Mouse (Mus musculus) bone marrow macrophage, adult 2 months (primary cell): Measurements from ENCODE around the gene Olfr993. TPM values are rescaled to one million over a fixed set of nuclear protein-coding genes. Genes with fewer than 3 reads are reported as not detected.

Experiments used
- H3K27ac ChIP-seq: 2 replicates; pipeline ENCODE4 v1.5.1; 2012; ENCODE audit warnings: low read depth, low read length; ENCODE audit not compliant: insufficient read depth
- H3K4me1 ChIP-seq: 2 replicates; pipeline ENCODE4 v1.6.1; 2012; ENCODE audit warnings: low read length; ENCODE audit not compliant: control insufficient read depth, insufficient read depth
- H3K4me3 ChIP-seq: 2 replicates; pipeline ENCODE4 v1.5.1; 2012; ENCODE audit warnings: mild to moderate bottlenecking, low read length, moderate library complexity; ENCODE audit not compliant: insufficient read depth
- CTCF ChIP-seq: IDR thresholded peaks from 2 replicates; pipeline ENCODE4 v1.5.1; 2012; ENCODE audit warnings: low read depth, mild to moderate bottlenecking, low read length, moderate library complexity
- POLR2A ChIP-seq: IDR thresholded peaks from 2 replicates; pipeline ENCODE4 v1.6.1; 2012; ENCODE audit warnings: mild to moderate bottlenecking, low read depth, low read length, borderline replicate concordance
- polyA plus RNA-seq: library from polyadenylated mRNA; stranded (reverse); fragments of >200 nt; gene quantifications from 2 replicates; pipeline ENCODE4 v1.2.4, GENCODE M21; 2012; ENCODE audit not compliant: missing spikeins, insufficient read depth, insufficient read length

Olfr993 gene
- polyA plus RNA-seq = not detected in 2 replicates

- no peak within 1 kb of the TSS for H3K4me3 ChIP-seq
- H3K27ac ChIP-seq = no peak within 1 kb of the TSS
- TF ChIP-seq CTCF (no peak), POLR2A (no peak)
- no peaks in the 10 kb centered on the region for H3K4me1 ChIP-seq
These were observed at the start of gene Olfr993 for GRCm38 (mm10) chr2:85414777-85415176. Olfr993 (minus strand) TSS chr2:85414877.

DNA sequence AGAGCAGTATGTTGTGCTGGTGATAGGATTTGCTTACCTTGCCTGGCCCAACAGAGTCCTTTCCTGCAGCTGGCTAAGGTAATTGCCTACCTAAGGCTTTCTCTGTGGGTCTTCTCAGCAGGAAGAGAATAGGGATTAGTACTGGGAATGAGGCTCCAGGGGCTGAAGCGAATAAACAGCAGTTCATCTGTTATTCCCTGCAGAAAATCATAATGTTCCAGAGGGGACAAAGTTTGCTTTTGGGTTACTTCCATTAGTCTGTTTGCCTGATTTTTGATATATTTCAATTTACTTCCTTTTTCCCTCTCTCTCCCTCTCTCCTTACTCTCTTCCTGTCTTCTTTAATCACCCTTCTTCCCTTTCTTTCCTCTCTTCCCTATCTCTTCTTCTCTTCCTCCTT lies 28.9 kb upstream of the Olfr993 start, which contains the start of gene Olfr995:
Gene Olfr995 (minus strand): TSS at position 101 of the 400 bp plus-strand sequence.
- no peaks in the 10 kb centered on the region for H3K4me1 ChIP-seq
- TF ChIP-seq CTCF = no peak
- TF ChIP-seq POLR2A = no peak
- no peak within 1 kb of the TSS for H3K27ac ChIP-seq
- H3K4me3 ChIP-seq = no peak within 1 kb of the TSS

DNA sequence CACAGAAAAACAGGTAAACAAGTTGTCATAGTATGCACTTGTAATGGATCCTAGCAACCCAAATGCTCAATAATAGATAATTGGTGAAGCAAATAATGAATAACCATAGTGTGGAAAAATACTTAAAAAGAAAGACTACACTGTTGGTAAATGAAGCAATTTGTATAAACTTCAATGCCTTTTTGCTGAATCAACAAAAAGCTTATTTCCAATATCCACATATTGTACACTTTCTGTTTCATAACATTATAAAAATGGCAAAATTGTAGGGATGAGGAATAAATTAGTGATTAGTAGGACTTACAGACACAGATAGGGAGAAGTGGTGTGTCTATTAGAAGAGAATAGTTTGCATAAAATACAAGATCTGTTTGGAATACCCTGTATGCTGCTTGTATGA lies 27.9 kb upstream of the Olfr993 start:
- TF ChIP-seq POLR2A (no peak), CTCF (no peak)
- Histone ChIP-seq H3K27ac (no peak overlapping the region), H3K4me3 (no peak overlapping the region), H3K4me1 (no peaks in the 10 kb centered on the region)

DNA sequence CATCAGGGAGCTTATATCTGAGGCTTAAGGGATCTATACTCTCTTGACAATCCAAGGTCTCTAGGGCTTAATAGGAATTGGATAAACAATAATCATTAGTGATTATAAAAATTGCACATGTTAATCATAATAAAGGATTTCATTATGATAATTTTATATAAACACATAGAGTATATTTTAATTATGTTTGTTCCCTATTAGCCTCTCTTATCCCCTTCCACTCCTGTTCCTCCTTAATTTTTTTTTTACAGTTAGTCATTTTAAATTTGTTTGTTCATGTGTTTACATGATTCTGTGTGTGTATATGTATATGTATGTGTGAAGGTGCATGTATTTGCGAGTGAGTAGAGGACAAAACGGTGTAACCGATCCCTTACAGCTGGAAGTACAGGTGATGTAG lies 21.7 kb upstream of the Olfr993 start, which contains the start of gene Olfr994:
Gene Olfr994 (minus strand): TSS at position 101 of the 400 bp plus-strand sequence.
- TF ChIP-seq CTCF (no peak), POLR2A (no peak)
- no peaks in the 10 kb centered on the region for H3K4me1 ChIP-seq

DNA sequence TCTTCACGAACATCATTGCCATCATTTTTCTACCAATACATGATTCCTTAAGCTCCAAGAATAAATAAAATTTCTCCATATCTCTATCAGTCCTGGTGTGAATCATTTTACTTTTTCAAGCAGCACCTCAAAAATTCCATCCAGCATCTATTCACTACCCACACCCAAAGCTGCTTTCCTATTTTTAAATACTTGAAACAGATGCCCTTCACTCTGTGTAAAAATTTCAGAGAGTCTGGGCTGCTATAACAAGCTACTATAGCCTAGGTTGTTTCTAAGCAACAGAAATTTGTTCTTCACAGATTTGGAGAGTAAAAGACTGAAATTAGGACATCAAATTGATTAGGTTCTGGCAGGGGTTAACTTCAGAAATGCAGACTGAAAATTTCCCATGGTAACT lies 11.2 kb upstream of the Olfr993 start:
- H3K4me1 ChIP-seq = no peaks in the 10 kb centered on the region
- TF ChIP-seq POLR2A (no peak), CTCF (no peak)
- no peak overlapping the region for H3K4me3 ChIP-seq
- no peak overlapping the region for H3K27ac ChIP-seq

More for the DNA sequence above, 21.7 kb upstream of the Olfr993 start, which contains the start of gene Olfr994:
- no peak within 1 kb of the TSS for H3K27ac ChIP-seq
- H3K4me3 ChIP-seq = no peak within 1 kb of the TSS

- Histone ChIP-seq H3K4me3 (no peak within 1 kb of the TSS), H3K4me1 (no peaks in the 10 kb centered on the region), H3K27ac (no peak within 1 kb of the TSS)
- TF ChIP-seq POLR2A = no peak
- no peak for TF ChIP-seq CTCF
These were observed 5.3 kb downstream of the Olfr993 start, which contains the start of gene Olfr992 for GRCm38 (mm10) chr2:85409369-85409768. Olfr992 (minus strand) TSS chr2:85409469.

Other genes starting within 250 kb of the Olfr993 start
- gene Lrrc55, start 217.7 kb downstream of the Olfr993 start, polyA plus RNA-seq = not detected in 2 replicates
- not detected in 2 replicates for gene Olfr987, start 75.6 kb downstream of the Olfr993 start, polyA plus RNA-seq
- gene Olfr988, start 51.6 kb downstream of the Olfr993 start, polyA plus RNA-seq = not detected in 2 replicates
- gene Olfr992, start 5.4 kb downstream of the Olfr993 start, polyA plus RNA-seq = not detected in 2 replicates
- gene Olfr994, start 21.6 kb upstream of the Olfr993 start, polyA plus RNA-seq = not detected in 2 replicates
- not detected in 2 replicates for gene Olfr995, start 28.8 kb upstream of the Olfr993 start, polyA plus RNA-seq
- gene 4833423E24Rik, start 104.1 kb upstream of the Olfr993 start, polyA plus RNA-seq = not detected in 2 replicates
- gene Olfr996, start 164.3 kb upstream of the Olfr993 start, polyA plus RNA-seq = not detected in 2 replicates
- not detected in 2 replicates for gene Olfr998, start 174.1 kb upstream of the Olfr993 start, polyA plus RNA-seq
- gene Olfr1000, start 197.0 kb upstream of the Olfr993 start, polyA plus RNA-seq = not detected in 2 replicates
- not detected in 2 replicates for gene Olfr1002, start 235.8 kb upstream of the Olfr993 start, polyA plus RNA-seq
- gene Olfr154, start 249.6 kb upstream of the Olfr993 start, polyA plus RNA-seq = not detected in 2 replicates